Mouse (Mus musculus) central nervous system, embryonic 11.5 days (tissue): Measurements from ENCODE around the gene Olfr952. TPM values are rescaled to one million over a fixed set of nuclear protein-coding genes. Genes with fewer than 3 reads are reported as not detected.

Experiments
- polyA plus RNA-seq: library from polyadenylated mRNA; depleted of rRNA; stranded (reverse); fragments of >200 nt; gene quantifications from 2 replicates; pipeline ENCODE4 v1.2.3, GENCODE M21; 2012; rRNA removed

Gene Olfr952
- not detected in 2 replicates for polyA plus RNA-seq

GRCm38 (mm10) chr9:39427048-39427447 lies at the start of gene Olfr952:
Gene Olfr952, minus strand, starts transcription at chr9:39427148.

GRCm38 (mm10) chr9:39471844-39472243 lies 44.9 kb upstream of the Olfr952 start, which contains the start of gene Olfr955:
Gene Olfr955, minus strand, starts transcription at chr9:39471944.

GRCm38 (mm10) chr9:39456401-39456800 lies 29.5 kb upstream of the Olfr952 start, which contains the start of gene Olfr954:
Gene Olfr954, plus strand, starts transcription at chr9:39456701.

GRCm38 (mm10) chr9:39387110-39387509 lies 39.8 kb downstream of the Olfr952 start, which contains the start of gene Olfr951:
Gene Olfr951, plus strand, starts transcription at chr9:39387410.

Other genes with a start within 250 kb of the Olfr952 start
- not detected in 2 replicates for gene Olfr944, start 225.2 kb downstream of the Olfr952 start, polyA plus RNA-seq
- not detected in 2 replicates for gene Olfr1537, start 177.2 kb downstream of the Olfr952 start, polyA plus RNA-seq
- not detected in 2 replicates for gene Olfr945, start 150.3 kb downstream of the Olfr952 start, polyA plus RNA-seq
- not detected in 2 replicates for gene Olfr948, start 101.1 kb downstream of the Olfr952 start, polyA plus RNA-seq
- gene Olfr951, start 39.7 kb downstream of the Olfr952 start, polyA plus RNA-seq = not detected in 2 replicates
- gene Olfr954, start 29.6 kb upstream of the Olfr952 start, polyA plus RNA-seq = not detected in 2 replicates
- not detected in 2 replicates for gene Olfr955, start 44.8 kb upstream of the Olfr952 start, polyA plus RNA-seq
- gene Olfr44, start 66.8 kb upstream of the Olfr952 start, polyA plus RNA-seq = not detected in 2 replicates
- gene Olfr957, start 88.7 kb upstream of the Olfr952 start, polyA plus RNA-seq = not detected in 2 replicates
- not detected in 2 replicates for gene Olfr958, start 126.9 kb upstream of the Olfr952 start, polyA plus RNA-seq
- gene Olfr959, start 148.4 kb upstream of the Olfr952 start, polyA plus RNA-seq = not detected in 2 replicates
- 13.6 and 24.2 TPM in 2 replicates for gene AW551984, start 177.3 kb upstream of the Olfr952 start, polyA plus RNA-seq
- gene Olfr148, start 183.5 kb upstream of the Olfr952 start, polyA plus RNA-seq = 0.04 TPM in 1 of 2 replicates, not detected in the other
- 0.07 TPM in 1 of 2 replicates, not detected in the other for gene Olfr960, start 194.2 kb upstream of the Olfr952 start, polyA plus RNA-seq
- not detected in 2 replicates for gene Olfr961, start 217.9 kb upstream of the Olfr952 start, polyA plus RNA-seq
- gene Olfr963, start 240.1 kb upstream of the Olfr952 start, polyA plus RNA-seq = not detected in 2 replicates